Mouse (Mus musculus): ENCODE data around the gene Olfr1423. TPM values are rescaled to one million over a fixed set of nuclear protein-coding genes. Genes with fewer than 3 reads are reported as not detected.
"Not testable (repeated sequence)": the region's sequence is repeated elsewhere in the genome, so short reads cannot be mapped to it uniquely, and the experiment has no call there.

Olfr1423 gene
- polyA plus RNA-seq (2015; fragmentation: Nextera tagmentation; extraction: Ambion mirVana): not detected in 2 replicates

- H3K4me3 ChIP-seq: no peak within 1 kb of the TSS
- no peak within 1 kb of the TSS for H3K27ac ChIP-seq
- no peaks in the 10 kb centered on the region for H3K4me1 ChIP-seq
- no peaks in the 10 kb centered on the region for H3K36me3 ChIP-seq
- ATAC-seq (ENCODE audit: borderline replicate concordance, extremely low read depth, low FRiP score, low TSS enrichment): no peak
- WGBS: 49% methylated on average over 2 of the region's 2 CpGs
- H3K4me2 ChIP-seq: no peak within 1 kb of the TSS
- H3K9me3 ChIP-seq: no peaks in the 10 kb centered on the region
- H3K27me3 ChIP-seq: no peaks in the 10 kb centered on the region
- H3K9ac ChIP-seq: no peak within 1 kb of the TSS
Measured at GRCm38 (mm10) chr19:12041217-12041616, at the start of gene Olfr1423. TSS of gene Olfr1423 (minus strand) at chr19:12041317.

GRCm38 (mm10) chr19:12077631-12078030 lies 36.5 kb upstream of the Olfr1423 start, which contains the start of gene Olfr1425:
TSS of gene Olfr1425 (minus strand) at chr19:12077731.
- not testable (repeated sequence) for H3K4me2 ChIP-seq; H3K4me1 ChIP-seq; H3K36me3 ChIP-seq; H3K27ac ChIP-seq; H3K27me3 ChIP-seq; H3K9ac ChIP-seq; ATAC-seq (ENCODE audit: borderline replicate concordance, extremely low read depth, low FRiP score, low TSS enrichment); H3K9me3 ChIP-seq; H3K4me3 ChIP-seq
- WGBS: 75% methylated on average over 4 of the region's 4 CpGs

GRCm38 (mm10) chr19:12069546-12069945 lies 28.4 kb upstream of the Olfr1423 start:
- H3K27me3 ChIP-seq; H3K9me3 ChIP-seq; ATAC-seq (ENCODE audit: borderline replicate concordance, extremely low read depth, low FRiP score, low TSS enrichment); H3K36me3 ChIP-seq; H3K4me3 ChIP-seq; H3K9ac ChIP-seq; H3K27ac ChIP-seq; H3K4me2 ChIP-seq; H3K4me1 ChIP-seq: not testable (repeated sequence)
- WGBS: 78% methylated on average over 1 of the region's 1 CpGs

- H3K4me1 ChIP-seq; H3K36me3 ChIP-seq; H3K27me3 ChIP-seq; H3K27ac ChIP-seq; ATAC-seq (ENCODE audit: borderline replicate concordance, extremely low read depth, low FRiP score, low TSS enrichment); H3K9me3 ChIP-seq; H3K9ac ChIP-seq; H3K4me2 ChIP-seq; H3K4me3 ChIP-seq: not testable (repeated sequence)
- WGBS: 73% methylated on average over 1 of the region's 1 CpGs
Measured at GRCm38 (mm10) chr19:12067806-12068205, 26.7 kb upstream of the Olfr1423 start.

- H3K4me2 ChIP-seq; H3K4me1 ChIP-seq; H3K9me3 ChIP-seq; H3K27ac ChIP-seq; H3K27me3 ChIP-seq; ATAC-seq (ENCODE audit: borderline replicate concordance, extremely low read depth, low FRiP score, low TSS enrichment); H3K4me3 ChIP-seq; H3K36me3 ChIP-seq; H3K9ac ChIP-seq: not testable (repeated sequence)
- 89% methylated on average over 1 of the region's 1 CpGs for WGBS
Measured at GRCm38 (mm10) chr19:12062582-12062981, 21.5 kb upstream of the Olfr1423 start, which contains the start of gene Olfr1424. TSS of gene Olfr1424 (minus strand) at chr19:12062682.

- Histone ChIP-seq H3K27me3 (no peaks in the 10 kb centered on the region), H3K27ac (no peak overlapping the region), H3K4me3 (no peak overlapping the region), H3K4me1 (no peaks in the 10 kb centered on the region), H3K36me3 (no peaks in the 10 kb centered on the region), H3K4me2 (no peak overlapping the region), H3K9ac (no peak overlapping the region), H3K9me3 (no peaks in the 10 kb centered on the region)
- ATAC-seq (ENCODE audit: borderline replicate concordance, extremely low read depth, low FRiP score, low TSS enrichment): no peak
- WGBS: 88% methylated on average over 5 of the region's 5 CpGs
Measured at GRCm38 (mm10) chr19:12043163-12043562, 2.0 kb upstream of the Olfr1423 start.

GRCm38 (mm10) chr19:12037727-12038126 lies 3.4 kb downstream of the Olfr1423 start:
- H3K9ac ChIP-seq: no peak overlapping the region
- H3K27ac ChIP-seq: no peak overlapping the region
- no peak for ATAC-seq (ENCODE audit: borderline replicate concordance, extremely low read depth, low FRiP score, low TSS enrichment)
- no peaks in the 10 kb centered on the region for H3K9me3 ChIP-seq
- H3K27me3 ChIP-seq: no peaks in the 10 kb centered on the region
- H3K36me3 ChIP-seq: no peaks in the 10 kb centered on the region
- no peak overlapping the region for H3K4me3 ChIP-seq
- H3K4me2 ChIP-seq: no peak overlapping the region
- no peaks in the 10 kb centered on the region for H3K4me1 ChIP-seq

GRCm38 (mm10) chr19:12026606-12027005 lies 14.5 kb downstream of the Olfr1423 start:
- no peak overlapping the region for H3K4me3 ChIP-seq
- ATAC-seq (ENCODE audit: borderline replicate concordance, extremely low read depth, low FRiP score, low TSS enrichment): no peak
- H3K9ac ChIP-seq: no peak overlapping the region
- H3K4me2 ChIP-seq: no peak overlapping the region
- H3K9me3 ChIP-seq: no peaks in the 10 kb centered on the region
- H3K27me3 ChIP-seq: no peaks in the 10 kb centered on the region
- WGBS: 39% methylated on average over 2 of the region's 2 CpGs
- H3K4me1 ChIP-seq: no peaks in the 10 kb centered on the region
- H3K36me3 ChIP-seq: no peaks in the 10 kb centered on the region
- H3K27ac ChIP-seq: no peak overlapping the region

- no peaks in the 10 kb centered on the region for H3K36me3 ChIP-seq
- H3K27me3 ChIP-seq: no peaks in the 10 kb centered on the region
- no peaks in the 10 kb centered on the region for H3K4me1 ChIP-seq
- H3K9ac ChIP-seq: no peak overlapping the region
- 75% methylated on average over 3 of the region's 3 CpGs for WGBS
- no peak for ATAC-seq (ENCODE audit: borderline replicate concordance, extremely low read depth, low FRiP score, low TSS enrichment)
- H3K4me3 ChIP-seq: no peak overlapping the region
- H3K27ac ChIP-seq: no peak overlapping the region
- no peak overlapping the region for H3K4me2 ChIP-seq
- H3K9me3 ChIP-seq: no peaks in the 10 kb centered on the region
Measured at GRCm38 (mm10) chr19:12025333-12025732, 15.8 kb downstream of the Olfr1423 start.

GRCm38 (mm10) chr19:12024149-12024548 lies 17.0 kb downstream of the Olfr1423 start:
- H3K27me3 ChIP-seq: no peaks in the 10 kb centered on the region
- no peaks in the 10 kb centered on the region for H3K9me3 ChIP-seq
- no peak overlapping the region for H3K4me2 ChIP-seq
- H3K27ac ChIP-seq: no peak overlapping the region
- no peaks in the 10 kb centered on the region for H3K4me1 ChIP-seq
- H3K9ac ChIP-seq: no peak overlapping the region
- WGBS: 78% methylated on average over 4 of the region's 4 CpGs
- ATAC-seq (ENCODE audit: borderline replicate concordance, extremely low read depth, low FRiP score, low TSS enrichment): no peak
- H3K36me3 ChIP-seq: no peaks in the 10 kb centered on the region
- H3K4me3 ChIP-seq: no peak overlapping the region

- Histone ChIP-seq H3K4me2 (no peak overlapping the region), H3K9ac (no peak overlapping the region), H3K4me1 (no peaks in the 10 kb centered on the region), H3K4me3 (no peak overlapping the region), H3K36me3 (no peaks in the 10 kb centered on the region), H3K9me3 (no peaks in the 10 kb centered on the region), H3K27ac (no peak overlapping the region), H3K27me3 (no peaks in the 10 kb centered on the region)
- 76% methylated on average over 4 of the region's 4 CpGs for WGBS
- ATAC-seq (ENCODE audit: borderline replicate concordance, extremely low read depth, low FRiP score, low TSS enrichment): no peak
Measured at GRCm38 (mm10) chr19:12016192-12016591, 24.9 kb downstream of the Olfr1423 start.

- Histone ChIP-seq H3K9me3 (no peaks in the 10 kb centered on the region), H3K9ac (no peak overlapping the region), H3K4me1 (no peaks in the 10 kb centered on the region), H3K36me3 (no peaks in the 10 kb centered on the region), H3K27ac (no peak overlapping the region), H3K4me2 (no peak overlapping the region), H3K27me3 (no peaks in the 10 kb centered on the region), H3K4me3 (no peak overlapping the region)
- ATAC-seq (ENCODE audit: borderline replicate concordance, extremely low read depth, low FRiP score, low TSS enrichment): no peak
- 71% methylated on average over 8 of the region's 8 CpGs for WGBS
Measured at GRCm38 (mm10) chr19:12015708-12016107, 25.4 kb downstream of the Olfr1423 start.

GRCm38 (mm10) chr19:12013228-12013627 lies 27.9 kb downstream of the Olfr1423 start:
- H3K9me3 ChIP-seq: no peaks in the 10 kb centered on the region
- ATAC-seq (ENCODE audit: borderline replicate concordance, extremely low read depth, low FRiP score, low TSS enrichment): no peak
- no peaks in the 10 kb centered on the region for H3K4me1 ChIP-seq
- under 1% methylated on average over 12 of the region's 12 CpGs for WGBS
- no peaks in the 10 kb centered on the region for H3K27me3 ChIP-seq
- no peak overlapping the region for H3K27ac ChIP-seq
- no peaks in the 10 kb centered on the region for H3K36me3 ChIP-seq
- peak overlapping the region; percentile 29 for H3K9ac ChIP-seq
- peak overlapping the region; percentile 63 for H3K4me2 ChIP-seq
- H3K4me3 ChIP-seq: peak overlapping the region; percentile 64

All from lung, embryonic 15.5 days (tissue).